Mouse (Mus musculus): ENCODE measurements around the gene Rnf145.

GRCm38 (mm10) chr11:44574820-44575219 is 56.1 kb downstream of the Rnf145 start:
- TF ChIP-seq CTCF (IDR thresholded peaks at IDR 0.05; ENCODE audit: low read depth) (no peak), EP300 (optimal IDR thresholded peaks at IDR 0.05) (no peak)
